Mouse (Mus musculus): Measurements from ENCODE around the gene Izumo2.
A peak's percentile ranks its signal among the peaks of the same experiment; 100 is the strongest.
"Not testable (repeated sequence)": the region's sequence is repeated elsewhere in the genome, so short reads cannot be mapped to it uniquely, and the experiment has no call there.

Izumo2 gene

GRCm38 (mm10) chr7:44697191-44697710 lies 11.3 kb upstream of the Izumo2 start:
- DNase-seq (ENCODE audit: extremely low read depth, insufficient read length, low spot score) = peak; percentile 90

- DNase-seq (ENCODE audit: extremely low read depth, insufficient read length, low spot score) = no peak
These were observed 10.6 kb upstream of the Izumo2 start for GRCm38 (mm10) chr7:44697980-44698379.

- DNase-seq (ENCODE audit: extremely low read depth, insufficient read length, low spot score) = no peak
These were observed 6.6 kb upstream of the Izumo2 start for GRCm38 (mm10) chr7:44701921-44702320.

- DNase-seq (ENCODE audit: extremely low read depth, insufficient read length, low spot score) = no peak
These were observed 5.6 kb upstream of the Izumo2 start for GRCm38 (mm10) chr7:44702985-44703384.

DNA sequence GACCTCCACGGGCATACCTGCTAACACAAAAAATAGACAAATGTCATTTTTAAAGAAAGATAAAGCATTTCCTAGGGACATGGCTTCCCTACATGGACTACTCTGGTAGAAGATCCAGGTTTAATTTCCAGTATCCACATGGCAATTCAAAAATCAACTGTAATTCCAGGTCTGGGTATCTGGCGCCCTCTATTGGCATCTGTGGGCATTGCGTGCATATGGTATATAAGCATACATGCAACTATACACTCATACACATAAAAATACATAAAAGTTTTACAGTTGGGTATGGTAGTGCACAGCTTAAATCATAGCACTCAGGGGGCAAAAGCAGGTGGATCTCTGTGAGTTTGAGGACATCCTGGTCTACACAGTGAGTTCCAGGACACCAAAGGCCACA lies 4.2 kb upstream of the Izumo2 start:
- DNase-seq (ENCODE audit: extremely low read depth, insufficient read length, low spot score) = no peak

- DNase-seq (ENCODE audit: extremely low read depth, insufficient read length, low spot score) = no peak
These were observed 3.5 kb upstream of the Izumo2 start for GRCm38 (mm10) chr7:44705086-44705485.

- no peak for DNase-seq (ENCODE audit: extremely low read depth, insufficient read length, low spot score)
These were observed 2.2 kb upstream of the Izumo2 start for GRCm38 (mm10) chr7:44706322-44706721.

- no peak for DNase-seq (ENCODE audit: extremely low read depth, insufficient read length, low spot score)
These were observed 1.3 kb upstream of the Izumo2 start for GRCm38 (mm10) chr7:44707169-44707675.

- not testable (repeated sequence) for DNase-seq (ENCODE audit: extremely low read depth, insufficient read length, low spot score)
These were observed 449 bp upstream of the Izumo2 start for GRCm38 (mm10) chr7:44708093-44708492.

GRCm38 (mm10) chr7:44709881-44710280 lies 1.3 kb downstream of the Izumo2 start:
- DNase-seq (ENCODE audit: extremely low read depth, insufficient read length, low spot score) = no peak

DNA sequence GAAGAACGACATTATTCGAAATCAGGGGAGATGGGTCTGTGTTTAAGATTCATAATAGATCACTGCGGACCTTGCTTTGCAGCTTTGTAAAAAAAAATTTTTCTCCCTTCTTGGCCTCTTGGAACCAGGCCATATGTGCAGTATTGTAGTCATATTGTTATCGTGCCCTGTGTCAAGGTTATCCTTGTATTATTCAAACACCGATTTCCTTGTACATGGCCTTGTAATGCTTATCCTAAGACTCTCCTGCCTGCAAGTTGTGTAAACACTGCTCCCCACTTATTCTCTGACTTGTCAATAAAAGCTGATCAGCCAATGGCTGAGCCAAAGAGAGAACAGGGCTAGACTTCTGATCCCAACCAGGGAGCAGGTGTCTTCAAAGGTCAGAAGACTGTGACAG lies 13.5 kb downstream of the Izumo2 start:
- no peak for DNase-seq (ENCODE audit: extremely low read depth, insufficient read length, low spot score)

GRCm38 (mm10) chr7:44724316-44724715 lies 15.8 kb downstream of the Izumo2 start:
- DNase-seq (ENCODE audit: extremely low read depth, insufficient read length, low spot score) = no peak

GRCm38 (mm10) chr7:44726343-44726742 lies 17.8 kb downstream of the Izumo2 start:
- DNase-seq (ENCODE audit: extremely low read depth, insufficient read length, low spot score) = no peak

GRCm38 (mm10) chr7:44727151-44727550 lies 18.6 kb downstream of the Izumo2 start:
- no peak for DNase-seq (ENCODE audit: extremely low read depth, insufficient read length, low spot score)

GRCm38 (mm10) chr7:44728082-44728975 lies 19.8 kb downstream of the Izumo2 start:
- DNase-seq (ENCODE audit: extremely low read depth, insufficient read length, low spot score) = no peak

DNA sequence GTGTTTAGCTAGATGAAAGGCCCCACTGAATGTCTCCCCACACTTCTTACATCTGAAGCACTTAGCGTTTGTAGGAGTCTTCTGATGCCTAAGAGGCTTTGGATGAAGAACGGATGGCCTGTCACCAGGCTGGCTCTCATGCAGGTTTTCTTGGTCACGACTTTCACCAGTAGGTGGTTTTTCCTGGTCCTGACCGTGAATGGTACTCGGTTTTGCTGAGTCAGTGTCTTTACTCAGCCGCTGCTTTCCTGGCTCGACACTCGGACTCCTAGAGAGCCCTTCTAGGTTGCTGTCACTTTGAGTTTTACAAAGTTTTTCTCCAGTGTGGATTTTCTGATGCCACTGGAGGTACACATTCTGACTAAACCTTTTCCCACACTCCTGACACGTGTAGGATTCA lies 25.2 kb downstream of the Izumo2 start:
- DNase-seq (ENCODE audit: extremely low read depth, insufficient read length, low spot score) = no peak

GRCm38 (mm10) chr7:44741361-44741760 lies 32.8 kb downstream of the Izumo2 start:
- DNase-seq (ENCODE audit: extremely low read depth, insufficient read length, low spot score) = no peak

GRCm38 (mm10) chr7:44744270-44744669 lies 35.7 kb downstream of the Izumo2 start:
- no peak for DNase-seq (ENCODE audit: extremely low read depth, insufficient read length, low spot score)

DNA sequence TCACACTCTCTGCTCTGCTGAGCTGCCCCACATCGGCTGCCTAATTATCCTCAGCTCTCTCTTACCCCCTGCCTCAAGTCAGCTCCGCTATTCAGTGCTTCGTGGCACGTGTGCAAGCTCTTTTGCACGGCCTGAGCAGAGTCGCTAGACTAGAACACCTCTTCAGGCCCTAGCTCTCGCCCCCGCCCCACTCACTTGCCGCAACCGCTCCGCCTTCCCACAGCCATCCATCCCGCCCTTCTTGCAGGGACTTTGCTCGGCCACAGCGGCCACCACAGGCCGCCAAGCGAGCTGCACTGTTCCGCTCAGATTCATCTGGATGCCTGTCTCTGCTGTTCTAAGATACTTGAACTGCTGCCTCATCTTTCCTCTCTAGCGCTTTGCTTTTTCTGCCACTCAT lies 36.5 kb downstream of the Izumo2 start:
- peak; percentile 83 for DNase-seq (ENCODE audit: extremely low read depth, insufficient read length, low spot score)

DNA sequence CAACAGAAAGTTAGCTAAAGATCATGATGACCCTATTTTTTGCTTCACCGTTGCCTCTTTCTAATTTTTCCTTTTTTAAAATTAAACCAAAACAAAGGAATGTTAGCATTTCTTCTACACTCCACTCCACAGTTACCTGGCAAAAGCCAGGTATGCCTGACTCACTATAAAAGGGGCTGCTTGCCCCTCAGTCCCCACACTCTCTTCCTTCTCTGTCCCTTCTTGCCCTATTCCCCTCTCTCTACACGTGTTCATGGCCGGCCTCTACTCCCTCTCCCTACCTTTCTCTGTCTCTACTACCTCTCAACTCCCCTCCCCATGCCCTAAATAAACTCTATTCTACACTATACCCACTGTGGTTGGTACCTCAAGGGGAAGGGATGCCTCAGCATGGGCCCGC lies 38.6 kb downstream of the Izumo2 start:
- DNase-seq (ENCODE audit: extremely low read depth, insufficient read length, low spot score) = no peak

DNA sequence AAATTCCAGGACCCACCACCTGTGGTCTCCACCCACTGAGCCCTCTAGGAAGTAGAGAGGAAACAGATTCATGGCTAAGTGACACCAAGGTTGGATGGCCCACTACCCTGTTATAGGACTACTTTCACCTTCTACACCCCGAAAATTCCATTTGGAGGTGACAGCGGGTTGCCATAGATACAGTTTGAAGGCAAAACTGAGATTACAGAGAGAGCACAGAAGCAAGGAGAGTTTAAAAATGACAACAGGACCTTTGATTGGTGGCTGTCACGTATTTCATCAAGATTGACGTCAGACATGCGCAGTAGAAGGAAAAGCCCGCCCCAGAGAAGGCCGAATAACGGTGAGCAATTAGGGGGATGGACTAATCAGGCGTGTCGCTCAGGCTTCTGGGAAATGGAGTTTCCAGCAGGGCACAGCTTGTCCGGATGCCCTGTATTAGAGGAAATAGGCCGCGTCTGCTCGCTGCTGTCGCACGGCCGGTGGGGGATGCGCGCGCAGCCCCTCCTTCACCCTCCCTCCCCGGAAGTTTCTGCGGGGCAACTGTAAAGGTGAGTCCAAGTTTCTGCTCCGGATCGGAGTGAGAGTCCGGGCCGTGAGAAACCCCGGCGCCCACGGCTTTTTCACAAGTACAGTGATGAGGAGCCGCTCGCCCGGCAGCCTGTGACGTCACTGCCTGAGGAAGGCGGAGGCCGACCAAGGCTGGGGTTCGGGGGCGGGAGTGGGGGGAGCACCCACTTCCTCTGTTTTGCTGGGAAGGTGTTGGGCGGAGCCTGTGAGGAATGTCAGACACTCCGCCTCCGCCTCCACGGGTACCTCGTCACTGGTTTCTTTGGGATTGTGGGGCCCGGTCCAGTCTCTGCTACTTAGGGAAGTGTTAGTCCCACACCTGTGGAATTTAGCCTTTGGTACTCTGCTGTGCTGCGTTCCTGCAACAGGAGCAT lies 39.8 kb downstream of the Izumo2 start, which contains the start of gene Vrk3:
Gene Vrk3, plus strand, starts transcription at position 313 of the 944 bp plus-strand sequence.
- peak; percentile 98 for DNase-seq (ENCODE audit: extremely low read depth, insufficient read length, low spot score)
